Mouse (Mus musculus): ENCODE results near the gene Polr1a. TPM values are rescaled to one million over a fixed set of nuclear protein-coding genes. Genes with fewer than 3 reads are reported as not detected.
"Not testable (repeated sequence)": the region's sequence is repeated elsewhere in the genome, so short reads cannot be mapped to it uniquely, and the experiment has no call there.

Polr1a gene
- total RNA-seq, 2 experiments from 2014 or later = 31.8 to 31.9 TPM

DNA sequence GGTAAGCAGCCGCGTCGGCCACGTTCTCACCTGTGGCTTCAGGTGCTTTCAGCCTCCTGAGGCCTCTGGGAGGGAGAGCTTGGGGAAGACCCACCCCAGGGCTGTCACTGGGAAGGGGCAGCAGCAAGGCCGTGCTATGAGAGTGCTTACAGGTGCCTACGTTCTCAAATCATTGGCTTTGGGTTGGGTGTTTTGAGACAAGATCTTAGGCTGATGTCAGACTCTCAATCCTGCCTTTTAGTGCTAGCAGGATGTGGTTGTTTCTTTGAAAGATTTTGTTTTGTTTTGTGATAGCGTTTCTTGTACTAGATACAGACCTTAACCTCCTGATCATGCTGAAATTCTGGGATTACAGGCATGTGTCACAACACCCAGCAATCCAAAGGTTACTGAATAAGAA, 11.9 kb downstream of the Polr1a start:
- intact Hi-C loops (cut with DNase I) = loop anchor here (10.0 kb wide), 1 partner anchor 344 kb away; no protein-coding TSS in a partner anchor
- TF ChIP-seq CTCF (IDR thresholded peaks at IDR 0.05) = no peak
- no peak for DNase-seq (ENCODE audit: extremely low spot score in 1 of 2, low spot score in 2 of 2)
- Histone ChIP-seq H3K4me3 (no peak overlapping the region), H3K27ac (no peak overlapping the region)

DNA sequence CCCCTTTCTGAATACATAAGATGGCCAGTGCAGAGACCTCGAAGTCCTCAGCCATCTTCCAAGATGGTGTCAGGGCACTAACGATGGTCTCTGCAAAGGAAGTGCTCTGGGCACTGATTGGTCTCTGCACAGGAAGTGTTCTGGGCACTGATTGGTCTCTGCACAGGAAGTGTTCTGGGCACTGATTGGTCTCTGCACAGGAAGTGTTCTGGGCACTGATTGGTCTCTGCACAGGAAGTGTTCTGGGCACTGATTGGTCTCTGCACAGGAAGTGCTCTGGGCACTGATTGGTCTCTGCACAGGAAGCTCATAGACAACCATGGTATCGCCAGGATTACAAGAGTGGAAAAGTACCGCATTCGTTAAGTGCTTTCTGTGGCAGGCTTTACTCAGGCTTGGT, 16.4 kb downstream of the Polr1a start:
- H3K27ac ChIP-seq; H3K4me3 ChIP-seq; DNase-seq (ENCODE audit: extremely low spot score in 1 of 2, low spot score in 2 of 2): not testable (repeated sequence)
- intact Hi-C loops (cut with DNase I) = loop anchor here (10.0 kb wide), 1 partner anchor 340 kb away; no protein-coding TSS in a partner anchor

DNA sequence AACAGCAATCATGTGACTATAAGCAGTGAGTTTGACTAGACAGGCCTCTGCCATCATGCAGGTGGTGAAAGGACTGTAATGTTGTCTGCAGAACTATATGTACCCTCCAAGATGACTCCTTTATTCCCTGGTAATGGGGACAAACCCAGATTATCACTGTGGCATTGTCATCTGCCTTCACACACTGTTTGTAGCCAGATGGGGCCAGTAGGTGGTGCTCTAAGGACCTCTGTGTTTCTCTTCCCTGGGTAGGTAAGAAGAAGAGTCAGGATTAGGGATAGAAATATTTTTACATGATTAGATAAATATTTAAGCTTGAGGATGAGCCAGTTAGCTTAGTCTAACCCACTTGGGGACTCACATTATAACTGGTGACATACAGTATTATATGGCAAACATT, 19.1 kb downstream of the Polr1a start:
- TF ChIP-seq CTCF (IDR thresholded peaks at IDR 0.05) = peak; percentile 80
- peak; percentile 57 to 68 for DNase-seq (ENCODE audit: extremely low spot score in 1 of 2, low spot score in 2 of 2)
- intact Hi-C loops (cut with DNase I) = loop anchor here (1.0 to 10.0 kb wide), 2 partner anchors 237 to 337 kb away; no protein-coding TSS in a partner anchor
- H3K4me3 ChIP-seq = no peak overlapping the region
- H3K27ac ChIP-seq = no peak overlapping the region

DNA sequence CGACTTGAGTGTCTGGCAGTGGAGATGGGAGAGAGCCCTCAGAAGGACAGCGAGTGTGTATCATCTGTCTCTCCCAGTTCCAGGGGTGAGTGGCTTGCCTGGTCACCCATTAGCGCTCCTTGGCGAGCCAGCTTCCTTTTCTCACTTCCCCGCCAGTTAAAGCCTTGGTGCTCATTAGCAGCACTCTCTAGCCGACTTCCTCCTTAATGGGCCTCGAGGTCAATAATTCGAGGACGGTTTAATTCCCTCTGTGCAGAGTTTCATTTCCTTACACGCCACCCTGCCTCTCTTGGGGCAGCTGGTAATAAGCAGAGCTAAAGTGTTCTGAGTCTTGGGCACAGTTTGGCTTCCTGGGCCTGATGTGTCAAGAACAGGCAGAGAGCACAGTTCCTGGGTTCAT, 21.2 kb downstream of the Polr1a start:
- no peak overlapping the region for H3K27ac ChIP-seq
- intact Hi-C loops (cut with DNase I) = no loop called here
- TF ChIP-seq CTCF (IDR thresholded peaks at IDR 0.05) = no peak
- no peak overlapping the region for H3K4me3 ChIP-seq
- DNase-seq (ENCODE audit: extremely low spot score in 1 of 2, low spot score in 2 of 2) = no peak

DNA sequence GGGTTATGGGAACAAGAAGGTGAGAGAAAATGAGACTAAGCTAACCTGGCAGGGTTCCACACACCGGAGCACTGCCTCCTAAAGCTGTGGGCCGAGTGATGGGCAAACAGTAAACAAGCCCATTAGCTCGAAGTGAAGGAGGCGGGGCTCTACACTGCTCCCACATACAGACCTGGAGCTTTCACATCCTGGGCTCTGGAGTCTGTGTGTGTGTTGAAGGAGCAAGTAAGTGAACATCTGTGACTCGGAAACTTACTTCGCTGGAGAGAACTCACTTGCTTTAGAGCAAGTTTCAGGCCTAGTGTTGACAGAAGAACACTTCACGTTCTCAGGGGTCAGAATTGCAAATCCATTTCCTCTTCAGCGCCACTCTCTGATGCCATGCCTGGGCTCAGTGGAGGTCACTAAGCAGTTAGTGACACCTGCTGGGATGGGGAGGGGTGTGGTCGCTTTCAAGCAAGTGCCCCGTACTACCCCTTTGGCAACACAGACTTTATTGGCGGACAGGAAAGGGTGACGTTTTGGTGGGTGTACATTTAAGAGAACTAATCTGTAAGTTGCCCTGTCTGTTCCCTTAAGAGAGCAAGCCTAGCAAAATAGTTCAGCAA, 22.1 kb downstream of the Polr1a start:
- no peak for TF ChIP-seq CTCF (IDR thresholded peaks at IDR 0.05)
- Histone ChIP-seq H3K4me3 (no peak overlapping the region), H3K27ac (no peak overlapping the region)
- no peak for DNase-seq (ENCODE audit: extremely low spot score in 1 of 2, low spot score in 2 of 2)
- intact Hi-C loops (cut with DNase I) = no loop called here

DNA sequence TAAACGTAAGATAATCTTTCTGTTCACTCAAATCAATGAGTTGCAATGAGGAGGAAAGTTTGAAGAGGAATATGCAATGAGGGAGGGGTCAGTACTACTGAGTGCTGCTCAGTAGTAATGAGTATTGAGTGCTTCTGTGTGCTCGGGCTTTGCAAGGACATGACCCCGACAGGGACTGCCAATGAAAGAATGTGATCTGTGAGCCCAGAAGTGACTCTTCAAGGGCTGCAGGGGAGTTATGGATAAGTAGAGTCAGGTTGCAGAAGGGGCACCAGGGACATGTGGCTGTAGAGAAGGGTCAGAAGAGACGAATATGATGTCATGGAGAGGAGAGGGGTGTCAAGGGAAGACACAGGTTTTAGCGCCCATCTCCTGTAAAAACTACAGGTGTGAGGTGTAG, 23.5 kb downstream of the Polr1a start:
- DNase-seq (ENCODE audit: extremely low spot score in 1 of 2, low spot score in 2 of 2) = no peak
- TF ChIP-seq CTCF (IDR thresholded peaks at IDR 0.05) = no peak
- Histone ChIP-seq H3K4me3 (no peak overlapping the region), H3K27ac (no peak overlapping the region)
- intact Hi-C loops (cut with DNase I) = no loop called here

DNA sequence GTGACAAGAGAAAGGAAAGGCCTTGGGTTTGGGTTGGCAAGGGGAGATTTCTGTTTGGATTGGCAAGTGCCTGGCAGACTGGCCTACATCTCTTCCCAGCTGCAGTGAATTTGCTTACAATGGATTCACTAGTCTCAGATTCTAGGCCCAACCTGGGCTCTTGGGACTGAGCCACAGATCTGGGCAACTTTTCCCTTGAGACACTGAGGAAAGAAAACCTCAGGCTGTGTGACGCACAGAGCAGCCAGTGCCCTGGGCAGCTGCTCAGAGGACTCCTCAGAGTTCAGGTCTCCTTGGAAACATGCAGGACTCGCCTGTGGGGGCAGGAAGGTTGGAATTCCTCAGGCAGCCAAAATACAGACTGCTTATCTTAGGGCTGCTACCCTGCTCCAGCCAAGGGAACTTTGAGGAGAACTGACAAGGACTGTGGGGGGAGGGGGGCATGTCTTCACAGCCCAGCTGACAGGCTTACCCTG, 25.3 kb downstream of the Polr1a start:
- no peak overlapping the region for H3K27ac ChIP-seq
- intact Hi-C loops (cut with DNase I) = no loop called here
- DNase-seq (ENCODE audit: extremely low spot score in 1 of 2, low spot score in 2 of 2) = no peak

DNA sequence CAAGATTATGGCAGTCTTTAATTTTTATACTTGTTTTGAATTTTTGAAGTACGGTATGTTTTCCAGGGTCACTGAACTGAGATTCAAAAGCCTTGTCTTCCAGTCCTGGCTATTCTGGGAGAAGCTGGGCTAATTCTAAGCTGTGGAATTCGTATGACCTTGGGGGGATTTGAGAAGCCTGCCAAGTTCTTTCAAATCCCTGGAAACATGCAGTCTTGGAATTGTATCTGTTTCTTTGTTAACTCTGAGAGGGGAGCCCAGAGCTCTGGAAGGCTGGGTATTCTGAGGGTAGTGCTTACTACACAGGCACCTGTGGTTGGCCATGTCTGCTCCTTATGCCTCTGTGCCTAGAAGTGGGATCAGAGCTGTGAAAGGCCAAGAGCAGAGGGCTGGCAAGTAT, 26.9 kb downstream of the Polr1a start:
- DNase-seq (ENCODE audit: extremely low spot score in 1 of 2, low spot score in 2 of 2) = no peak
- intact Hi-C loops (cut with DNase I) = no loop called here
- no peak for TF ChIP-seq CTCF (IDR thresholded peaks at IDR 0.05)
- Histone ChIP-seq H3K4me3 (no peak overlapping the region), H3K27ac (no peak overlapping the region)

More for the DNA sequence above, 25.3 kb downstream of the Polr1a start:
- TF ChIP-seq CTCF (IDR thresholded peaks at IDR 0.05) = no peak
- no peak overlapping the region for H3K4me3 ChIP-seq

DNA sequence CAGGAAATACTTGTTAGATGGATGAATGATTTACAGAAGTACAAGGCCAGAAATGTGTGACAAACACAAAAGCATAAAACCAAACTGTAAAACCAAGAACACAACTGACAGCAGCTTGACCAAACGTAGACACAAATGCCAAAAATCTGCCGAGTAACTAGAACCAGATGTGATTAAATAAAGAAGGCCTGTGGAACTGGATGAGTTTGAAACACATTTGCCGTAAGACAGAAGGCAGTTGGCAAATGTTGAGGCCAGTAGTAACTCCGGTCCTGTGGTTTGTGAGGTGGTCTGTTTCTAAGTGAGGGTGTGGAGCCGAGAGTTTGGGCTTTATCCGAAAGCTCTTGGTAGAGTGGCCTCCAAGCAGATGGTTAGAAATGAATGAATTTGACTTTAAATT, 32.1 kb downstream of the Polr1a start:
- H3K27ac ChIP-seq = no peak overlapping the region
- intact Hi-C loops (cut with DNase I) = no loop called here
- H3K4me3 ChIP-seq = no peak overlapping the region
- no peak for DNase-seq (ENCODE audit: extremely low spot score in 1 of 2, low spot score in 2 of 2)
- no peak for TF ChIP-seq CTCF (IDR thresholded peaks at IDR 0.05)

DNA sequence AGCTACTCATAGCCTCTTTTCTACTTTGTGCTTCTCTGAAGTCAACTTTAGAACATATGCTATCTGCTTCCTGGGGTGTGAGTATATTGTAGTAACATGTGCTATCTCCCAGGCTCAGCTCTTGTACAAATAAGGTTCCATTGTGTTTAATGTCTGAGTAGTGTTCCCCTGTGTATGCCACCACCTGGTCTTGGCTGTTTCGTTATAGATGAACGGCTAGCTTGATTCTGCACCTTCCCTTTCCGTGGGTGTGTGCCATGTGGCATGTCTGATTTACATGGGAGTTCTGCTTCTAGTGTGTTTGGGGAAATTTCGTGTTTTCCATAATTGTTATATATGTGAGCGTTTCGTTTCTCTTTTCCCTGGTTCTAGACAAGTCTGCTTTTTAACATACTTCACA, 36.2 kb downstream of the Polr1a start:
- intact Hi-C loops (cut with DNase I) = no loop called here
- DNase-seq (ENCODE audit: extremely low spot score in 1 of 2, low spot score in 2 of 2) = no peak
- TF ChIP-seq CTCF (IDR thresholded peaks at IDR 0.05) = no peak
- no peak overlapping the region for H3K4me3 ChIP-seq
- no peak overlapping the region for H3K27ac ChIP-seq

DNA sequence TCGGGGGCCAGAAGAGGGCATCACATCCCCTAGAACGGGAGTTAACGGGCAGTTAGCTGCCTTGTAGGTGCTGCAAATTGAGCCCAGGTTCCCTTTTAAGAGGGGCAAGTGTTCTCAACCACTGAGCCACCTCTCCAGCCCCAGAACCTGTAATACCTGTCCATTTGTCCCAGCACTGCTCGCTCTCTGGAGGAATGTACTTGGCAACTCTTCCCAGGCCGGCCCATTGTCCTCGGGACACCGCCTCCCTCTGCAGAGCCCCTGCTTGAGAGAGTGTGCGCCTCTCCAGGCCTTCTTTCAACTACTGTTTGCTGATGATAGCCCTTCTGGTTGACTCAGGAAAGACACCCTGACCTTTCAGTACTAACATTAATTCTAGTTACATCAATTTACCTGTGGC, 37.3 kb downstream of the Polr1a start:
- no peak; the same call in 1 of the 2 replicates for TF ChIP-seq CTCF (IDR thresholded peaks at IDR 0.05)
- H3K4me3 ChIP-seq = no peak overlapping the region
- no peak for DNase-seq (ENCODE audit: extremely low spot score in 1 of 2, low spot score in 2 of 2)
- no peak overlapping the region for H3K27ac ChIP-seq
- intact Hi-C loops (cut with DNase I) = no loop called here

DNA sequence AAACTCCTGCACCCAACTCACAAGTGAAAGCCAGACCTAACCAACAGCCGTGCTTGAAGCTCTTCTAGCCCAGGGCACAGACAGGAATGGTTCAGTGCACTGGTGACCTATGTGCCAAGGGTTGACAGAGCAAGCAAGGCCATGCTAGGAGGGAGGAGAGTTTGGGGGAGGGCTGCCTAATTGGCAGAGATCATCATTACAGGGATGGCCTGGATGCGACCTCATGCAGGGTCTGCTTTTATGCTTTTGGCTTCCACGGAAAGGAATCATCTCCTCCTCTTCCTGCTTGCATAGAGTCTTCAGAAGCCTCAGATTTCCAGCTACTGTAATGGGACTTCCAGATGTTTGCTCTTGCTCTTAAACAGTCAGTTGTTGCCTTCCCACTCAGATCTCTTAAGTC, 40.9 kb downstream of the Polr1a start:
- no peak for DNase-seq (ENCODE audit: extremely low spot score in 1 of 2, low spot score in 2 of 2)
- H3K27ac ChIP-seq = no peak overlapping the region
- H3K4me3 ChIP-seq = no peak overlapping the region
- intact Hi-C loops (cut with DNase I) = no loop called here
- TF ChIP-seq CTCF (IDR thresholded peaks at IDR 0.05) = no peak

DNA sequence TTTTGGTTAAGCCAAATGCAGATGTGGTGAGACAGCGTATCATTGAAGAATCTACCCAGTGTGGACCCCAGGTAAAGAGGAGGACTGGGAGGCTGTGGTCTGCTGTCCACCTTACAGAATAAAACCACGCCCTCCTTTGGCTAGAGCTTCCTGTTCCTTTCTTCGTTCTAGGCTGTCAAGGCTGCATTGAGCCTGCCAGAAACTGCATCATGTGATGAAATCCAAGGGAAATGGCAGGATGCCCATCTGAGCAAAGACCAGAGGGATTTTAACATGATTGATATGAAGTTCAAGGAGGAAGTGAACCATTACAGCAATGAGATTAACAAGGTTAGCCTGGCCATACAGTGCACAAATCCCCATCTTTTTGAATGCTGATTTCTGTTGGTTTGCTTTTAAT, 41.7 kb downstream of the Polr1a start:
- no peak for TF ChIP-seq CTCF (IDR thresholded peaks at IDR 0.05)
- Histone ChIP-seq H3K27ac (no peak overlapping the region), H3K4me3 (no peak overlapping the region)
- intact Hi-C loops (cut with DNase I) = no loop called here
- no peak for DNase-seq (ENCODE audit: extremely low spot score in 1 of 2, low spot score in 2 of 2)

Data from left cerebral cortex, adult 2 months (tissue).